Mouse (Mus musculus) stomach, adult 2 months (tissue): ENCODE results near the gene Ifna14. TPM values are rescaled to one million over a fixed set of nuclear protein-coding genes. Genes with fewer than 3 reads are reported as not detected.

Experiments
- polyA plus RNA-seq: library from polyadenylated mRNA; depleted of rRNA; stranded (reverse); fragments of >200 nt; gene quantifications from 2 replicates; pipeline ENCODE4 v1.2.3, GENCODE M21; 2012; rRNA removed

Gene Ifna14
- polyA plus RNA-seq: not detected in 2 replicates

DNA sequence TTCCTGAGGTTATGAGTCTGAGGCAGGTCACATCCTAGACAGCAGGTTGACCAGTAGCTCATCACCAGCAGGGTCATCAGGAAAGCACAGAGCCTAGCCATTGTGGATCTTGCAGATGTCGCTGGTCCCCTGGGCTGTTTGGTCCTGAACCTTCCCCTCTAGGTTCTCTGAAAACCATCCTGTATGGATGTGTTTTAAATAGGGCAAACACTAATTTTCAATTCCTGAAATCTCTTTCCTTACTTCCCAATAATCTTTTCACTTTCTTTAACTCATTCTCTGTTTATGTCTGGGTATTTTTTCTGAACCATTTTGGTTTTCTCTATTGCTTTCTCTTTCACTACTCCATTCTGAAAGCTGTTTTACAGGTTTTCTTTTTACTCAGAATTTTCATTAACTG lies at the start of gene Ifna14:
Ifna14 (minus strand) TSS at position 101 of the 400 bp plus-strand sequence.

GRCm38 (mm10) chr4:88603276-88603675 lies 31.7 kb upstream of the Ifna14 start, which contains the start of gene Ifna12:
Gene Ifna12, minus strand, starts transcription at chr4:88603376.

GRCm38 (mm10) chr4:88592285-88592684 lies 20.7 kb upstream of the Ifna14 start, which contains the start of gene Ifna9:
Gene Ifna9, minus strand, starts transcription at chr4:88592385.

DNA sequence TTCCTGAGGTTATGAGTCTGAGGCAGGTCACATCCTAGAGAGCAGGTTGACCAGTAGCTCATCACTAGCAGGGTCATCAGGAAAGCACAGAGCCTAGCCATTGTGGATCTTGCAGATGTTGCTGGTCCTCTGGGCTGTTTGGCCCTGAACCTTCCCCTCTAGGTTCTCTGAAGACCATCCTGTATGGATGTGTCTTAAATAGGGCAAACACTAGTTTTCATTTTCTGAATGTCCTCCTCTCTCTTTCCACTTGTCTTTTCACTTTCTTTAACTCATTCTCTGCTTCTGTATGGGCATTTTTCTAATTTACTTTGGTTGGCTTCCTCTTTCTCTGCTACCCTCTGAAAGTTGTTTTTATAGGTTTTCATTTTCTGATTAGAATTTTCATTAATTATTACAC lies 13.5 kb downstream of the Ifna14 start, which contains the start of gene Ifna15:
Ifna15 (minus strand) TSS at position 101 of the 400 bp plus-strand sequence.

DNA sequence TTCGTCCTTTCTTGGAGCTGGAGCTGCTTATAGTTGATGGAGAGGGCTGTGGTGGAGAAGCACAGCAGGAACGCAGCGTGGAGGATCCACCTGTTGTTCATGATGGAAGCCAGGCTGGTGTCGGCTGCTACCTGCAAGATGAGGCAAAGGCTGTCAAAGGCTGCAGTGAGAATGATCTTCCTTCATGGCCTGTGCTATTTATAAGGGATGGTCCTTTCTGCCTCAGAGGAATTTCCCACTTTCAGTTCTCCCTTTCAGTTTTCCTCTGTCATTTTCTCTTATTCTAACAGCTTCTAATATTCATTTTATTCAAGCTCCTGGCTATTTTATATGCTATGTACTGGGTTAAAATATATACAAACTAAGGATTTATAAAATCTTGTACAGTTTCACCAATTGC lies 48.9 kb downstream of the Ifna14 start, which contains the start of gene Ifnb1:
Ifnb1 (minus strand) TSS at position 101 of the 400 bp plus-strand sequence.

Other genes starting within 250 kb of the Ifna14 start
- 0.62 and 0.87 TPM in 2 replicates for gene Hacd4, start 132.9 kb downstream of the Ifna14 start, polyA plus RNA-seq
- gene Ifnb1, start 49.0 kb downstream of the Ifna14 start, polyA plus RNA-seq: not detected in 2 replicates
- not detected in 2 replicates for gene Ifna15, start 13.6 kb downstream of the Ifna14 start, polyA plus RNA-seq
- gene Ifna9, start 20.6 kb upstream of the Ifna14 start, polyA plus RNA-seq: not detected in 2 replicates
- not detected in 2 replicates for gene Ifna12, start 31.6 kb upstream of the Ifna14 start, polyA plus RNA-seq
- gene C87499, start 62.6 kb upstream of the Ifna14 start, polyA plus RNA-seq: not detected in 2 replicates
- gene Ifna13, start 72.7 kb upstream of the Ifna14 start, polyA plus RNA-seq: not detected in 2 replicates
- not detected in 2 replicates for gene Ifna16, start 105.1 kb upstream of the Ifna14 start, polyA plus RNA-seq
- gene Ifna2, start 112.1 kb upstream of the Ifna14 start, polyA plus RNA-seq: not detected in 2 replicates
- not detected in 2 replicates for gene Ifnab, start 119.6 kb upstream of the Ifna14 start, polyA plus RNA-seq
- 0.30 TPM in 1 of 2 replicates, not detected in the other for gene Gm26566, start 150.0 kb upstream of the Ifna14 start, polyA plus RNA-seq
- gene Klhl9, start 150.7 kb upstream of the Ifna14 start, polyA plus RNA-seq: 3.6 and 6.2 TPM in 2 replicates
- not detected in 2 replicates for gene Gm13271, start 183.1 kb upstream of the Ifna14 start, polyA plus RNA-seq
- not detected in 2 replicates for gene Gm13283, start 188.3 kb upstream of the Ifna14 start, polyA plus RNA-seq
- gene Gm13290, start 202.0 kb upstream of the Ifna14 start, polyA plus RNA-seq: 0.08 TPM in 1 of 2 replicates, not detected in the other
- gene Gm13289, start 205.1 kb upstream of the Ifna14 start, polyA plus RNA-seq: not detected in 2 replicates
- not detected in 2 replicates for gene Gm13272, start 208.1 kb upstream of the Ifna14 start, polyA plus RNA-seq
- not detected in 2 replicates for gene Ifnz, start 210.3 kb upstream of the Ifna14 start, polyA plus RNA-seq
- not detected in 2 replicates for gene Gm13276, start 213.9 kb upstream of the Ifna14 start, polyA plus RNA-seq
- not detected in 2 replicates for gene Gm13277, start 216.8 kb upstream of the Ifna14 start, polyA plus RNA-seq
- not detected in 2 replicates for gene Gm13278, start 219.8 kb upstream of the Ifna14 start, polyA plus RNA-seq
- gene Gm13275, start 222.7 kb upstream of the Ifna14 start, polyA plus RNA-seq: not detected in 2 replicates
- not detected in 2 replicates for gene Gm13279, start 225.6 kb upstream of the Ifna14 start, polyA plus RNA-seq
- not detected in 2 replicates for gene Gm13285, start 227.9 kb upstream of the Ifna14 start, polyA plus RNA-seq
- gene Gm13287, start 231.5 kb upstream of the Ifna14 start, polyA plus RNA-seq: not detected in 2 replicates
- gene Gm13288, start 233.7 kb upstream of the Ifna14 start, polyA plus RNA-seq: not detected in 2 replicates
- gene Ifna7, start 244.4 kb upstream of the Ifna14 start, polyA plus RNA-seq: not detected in 2 replicates
- not detected in 2 replicates for gene Ifna11, start 248.2 kb upstream of the Ifna14 start, polyA plus RNA-seq